Mouse (Mus musculus): Measurements from ENCODE around the gene Txndc17. TPM values are rescaled to one million over a fixed set of nuclear protein-coding genes. Genes with fewer than 3 reads are reported as not detected.

Txndc17 gene
- polyA plus RNA-seq, 1 experiment from 2014 or later, result 213 TPM

DNA sequence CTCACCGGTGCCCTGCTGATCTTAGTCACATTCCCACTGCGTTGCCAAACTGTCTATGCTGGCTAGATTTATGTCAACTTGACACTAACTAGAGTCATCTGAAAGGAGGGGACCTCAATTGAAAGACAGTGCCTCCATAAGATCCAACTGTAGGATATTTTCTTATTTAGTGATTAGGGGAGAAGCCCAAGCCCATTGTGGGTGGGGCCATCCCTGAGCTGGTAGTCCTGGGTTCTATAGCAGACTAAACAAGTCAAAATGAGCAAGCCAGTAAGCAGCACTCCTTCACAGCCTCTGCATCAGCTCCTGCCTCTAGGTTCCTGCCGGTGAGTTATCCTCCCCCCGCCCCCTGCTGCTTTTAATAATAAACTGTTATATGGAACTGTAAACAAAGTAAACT, 26.2 kb upstream of the Txndc17 start:
- no peak overlapping the region for H3K4me2 ChIP-seq (replicated peaks; ENCODE audit: low read depth, low read length)
- 80% methylated on average over 4 of the region's 4 CpGs for WGBS
- H3K4me1 ChIP-seq (ENCODE audit: control insufficient read depth, insufficient read depth, low read length), result no peaks in the 10 kb centered on the region
- no peaks in the 10 kb centered on the region for H3K9me3 ChIP-seq (ENCODE audit: control insufficient read depth, low read depth, low read length)
- no peak overlapping the region for H3K9ac ChIP-seq (replicated peaks; ENCODE audit: low read depth, low read length)
- H3K4me3 ChIP-seq (ENCODE audit: low read depth, low read length), result no peak overlapping the region
- ATAC-seq (ENCODE audit: insufficient number of reproducible peaks, insufficient read depth, low FRiP score, low read depth), result no peak
- H3K36me3 ChIP-seq (ENCODE audit: control insufficient read depth, insufficient read depth, low read length), result peaks cover 18% of the 10 kb centered on the region; the same call in 1 of the 2 replicates
- H3K27me3 ChIP-seq (ENCODE audit: control insufficient read depth, insufficient read depth, low read length), result no peaks in the 10 kb centered on the region
- H3K27ac ChIP-seq (ENCODE audit: low read length), result no peak overlapping the region

DNA sequence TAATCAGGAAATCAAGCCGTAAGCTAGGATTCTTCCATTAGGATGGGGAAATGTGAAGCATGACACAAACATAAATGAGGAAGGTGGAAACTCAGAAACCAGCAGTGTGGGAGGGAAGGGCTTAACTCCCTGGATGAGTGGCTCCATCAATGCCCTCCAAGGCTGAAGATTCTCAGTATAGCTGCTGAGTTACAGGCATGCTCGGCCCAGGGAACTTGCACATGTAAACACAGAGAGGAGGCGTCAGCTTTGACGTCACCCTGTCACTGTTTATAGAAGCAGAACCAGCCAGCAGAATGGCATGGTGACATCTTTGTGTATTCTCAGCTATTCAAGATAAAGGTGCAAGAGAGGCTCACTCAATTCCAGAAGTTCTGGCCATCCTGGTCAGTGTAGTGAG, 23.1 kb upstream of the Txndc17 start:
- Histone ChIP-seq H3K9ac (replicated peaks; ENCODE audit: low read depth, low read length) (no peak overlapping the region), H3K9me3 (ENCODE audit: control insufficient read depth, low read depth, low read length) (no peaks in the 10 kb centered on the region), H3K27ac (ENCODE audit: low read length) (no peak overlapping the region), H3K4me2 (replicated peaks; ENCODE audit: low read depth, low read length) (no peak overlapping the region), H3K4me1 (ENCODE audit: control insufficient read depth, insufficient read depth, low read length) (no peaks in the 10 kb centered on the region), H3K27me3 (ENCODE audit: control insufficient read depth, insufficient read depth, low read length) (no peaks in the 10 kb centered on the region), H3K36me3 (ENCODE audit: control insufficient read depth, insufficient read depth, low read length) (peaks cover 7% of the 10 kb centered on the region; the same call in 1 of the 2 replicates), H3K4me3 (ENCODE audit: low read depth, low read length) (no peak overlapping the region)
- ATAC-seq (ENCODE audit: insufficient number of reproducible peaks, insufficient read depth, low FRiP score, low read depth), result no peak
- 63% methylated on average over 4 of the region's 4 CpGs for WGBS

DNA sequence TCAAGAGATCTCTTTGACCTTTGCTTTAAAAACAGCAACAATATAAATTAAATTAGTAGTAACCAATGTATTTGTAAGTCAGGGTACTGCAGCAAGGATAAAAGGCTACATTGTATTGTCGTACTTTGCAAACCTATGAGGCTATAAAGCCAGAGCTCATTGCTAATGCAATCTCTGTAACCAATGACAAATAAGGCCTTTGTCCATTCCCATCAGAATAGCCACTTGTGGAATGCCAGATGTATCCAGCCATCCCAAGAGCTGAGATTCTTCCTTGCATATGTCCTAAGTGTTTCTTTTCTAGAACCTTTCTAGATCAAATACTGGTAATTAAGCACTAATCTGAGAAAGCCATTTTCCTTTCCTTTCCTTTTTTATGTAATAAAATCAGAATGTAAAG, 16.5 kb upstream of the Txndc17 start:
- Histone ChIP-seq H3K27ac (ENCODE audit: low read length) (no peak overlapping the region), H3K36me3 (ENCODE audit: control insufficient read depth, insufficient read depth, low read length) (peaks cover 27% of the 10 kb centered on the region), H3K9ac (replicated peaks; ENCODE audit: low read depth, low read length) (no peak overlapping the region), H3K4me1 (ENCODE audit: control insufficient read depth, insufficient read depth, low read length) (no peaks in the 10 kb centered on the region), H3K4me2 (replicated peaks; ENCODE audit: low read depth, low read length) (no peak overlapping the region), H3K27me3 (ENCODE audit: control insufficient read depth, insufficient read depth, low read length) (no peaks in the 10 kb centered on the region), H3K9me3 (ENCODE audit: control insufficient read depth, low read depth, low read length) (no peaks in the 10 kb centered on the region), H3K4me3 (ENCODE audit: low read depth, low read length) (no peak overlapping the region)
- 95% methylated on average over 1 of the region's 1 CpGs for WGBS
- no peak for ATAC-seq (ENCODE audit: insufficient number of reproducible peaks, insufficient read depth, low FRiP score, low read depth)

DNA sequence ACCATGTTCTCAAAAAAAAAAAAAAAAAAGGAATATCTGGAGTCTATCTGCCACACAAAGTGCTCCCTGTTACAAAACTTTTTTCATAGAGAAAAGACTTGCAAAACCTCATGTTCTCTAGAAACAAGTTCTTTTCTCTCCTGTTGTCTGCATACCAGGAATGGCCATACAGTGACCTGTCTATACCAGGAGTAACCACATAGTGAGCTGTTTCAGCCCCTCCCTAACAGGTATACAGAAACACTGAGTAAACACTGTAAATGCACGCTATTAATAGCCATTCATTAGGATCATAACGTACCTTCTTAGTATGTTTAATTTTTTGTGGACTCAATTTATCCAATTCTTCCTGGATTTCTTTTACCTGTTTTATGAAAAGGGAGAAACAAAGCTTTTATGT, 13.1 kb upstream of the Txndc17 start:
- Histone ChIP-seq H3K4me1 (ENCODE audit: control insufficient read depth, insufficient read depth, low read length) (no peaks in the 10 kb centered on the region), H3K9ac (replicated peaks; ENCODE audit: low read depth, low read length) (no peak overlapping the region), H3K36me3 (ENCODE audit: control insufficient read depth, insufficient read depth, low read length) (peaks cover 36% of the 10 kb centered on the region), H3K27ac (ENCODE audit: low read length) (no peak overlapping the region), H3K4me2 (replicated peaks; ENCODE audit: low read depth, low read length) (no peak overlapping the region), H3K9me3 (ENCODE audit: control insufficient read depth, low read depth, low read length) (no peaks in the 10 kb centered on the region), H3K4me3 (ENCODE audit: low read depth, low read length) (no peak overlapping the region), H3K27me3 (ENCODE audit: control insufficient read depth, insufficient read depth, low read length) (no peaks in the 10 kb centered on the region)
- ATAC-seq (ENCODE audit: insufficient number of reproducible peaks, insufficient read depth, low FRiP score, low read depth), result no peak
- 77% methylated on average over 2 of the region's 2 CpGs for WGBS

GRCm38 (mm10) chr11:72196506-72196905, 10.8 kb upstream of the Txndc17 start:
- Histone ChIP-seq H3K4me3 (ENCODE audit: low read depth, low read length) (no peak overlapping the region), H3K4me2 (replicated peaks; ENCODE audit: low read depth, low read length) (no peak overlapping the region), H3K36me3 (ENCODE audit: control insufficient read depth, insufficient read depth, low read length) (peaks cover 22% of the 10 kb centered on the region; the same call in 1 of the 2 replicates), H3K9me3 (ENCODE audit: control insufficient read depth, low read depth, low read length) (no peaks in the 10 kb centered on the region), H3K9ac (replicated peaks; ENCODE audit: low read depth, low read length) (no peak overlapping the region), H3K27me3 (ENCODE audit: control insufficient read depth, insufficient read depth, low read length) (no peaks in the 10 kb centered on the region), H3K4me1 (ENCODE audit: control insufficient read depth, insufficient read depth, low read length) (no peaks in the 10 kb centered on the region), H3K27ac (ENCODE audit: low read length) (no peak overlapping the region)
- 90% methylated on average over 8 of the region's 8 CpGs for WGBS
- no peak for ATAC-seq (ENCODE audit: insufficient number of reproducible peaks, insufficient read depth, low FRiP score, low read depth)

- H3K4me2 ChIP-seq (replicated peaks; ENCODE audit: low read depth, low read length), result no peak overlapping the region
These were observed 3.9 kb upstream of the Txndc17 start for GRCm38 (mm10) chr11:72203440-72203839.

DNA sequence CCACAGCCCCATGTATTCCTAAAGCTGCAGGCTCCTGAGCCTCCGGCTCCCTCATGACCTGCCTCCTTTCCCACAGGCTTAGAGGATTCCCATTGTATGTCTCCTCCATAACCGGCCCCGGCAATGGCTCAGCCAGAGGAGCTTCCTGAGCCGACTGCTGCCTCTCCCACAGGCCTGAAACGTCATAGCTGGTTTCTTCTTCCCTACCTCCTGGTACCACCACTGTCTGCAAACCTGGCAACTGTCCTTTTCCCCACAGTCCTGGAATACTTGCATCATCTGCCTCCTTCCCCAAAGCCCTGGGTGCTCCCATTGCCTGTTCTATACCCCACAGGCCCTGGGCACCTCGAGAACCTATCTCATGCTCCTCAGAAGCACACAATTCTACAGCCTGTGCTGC, 2.1 kb upstream of the Txndc17 start:
- Histone ChIP-seq H3K27me3 (ENCODE audit: control insufficient read depth, insufficient read depth, low read length) (no peaks in the 10 kb centered on the region), H3K36me3 (ENCODE audit: control insufficient read depth, insufficient read depth, low read length) (peaks cover 15% of the 10 kb centered on the region; the same call in 1 of the 2 replicates), H3K4me1 (ENCODE audit: control insufficient read depth, insufficient read depth, low read length) (peaks cover 10% of the 10 kb centered on the region), H3K4me3 (ENCODE audit: low read depth, low read length) (no peak overlapping the region), H3K27ac (ENCODE audit: low read length) (no peak overlapping the region), H3K4me2 (replicated peaks; ENCODE audit: low read depth, low read length) (no peak overlapping the region), H3K9ac (replicated peaks; ENCODE audit: low read depth, low read length) (no peak overlapping the region), H3K9me3 (ENCODE audit: control insufficient read depth, low read depth, low read length) (no peaks in the 10 kb centered on the region)
- no peak for ATAC-seq (ENCODE audit: insufficient number of reproducible peaks, insufficient read depth, low FRiP score, low read depth)
- WGBS, result 88% methylated on average over 6 of the region's 6 CpGs

More at GRCm38 (mm10) chr11:72203440-72203839, 3.9 kb upstream of the Txndc17 start:
- no peak overlapping the region for H3K4me3 ChIP-seq (ENCODE audit: low read depth, low read length)
- peaks cover 10% of the 10 kb centered on the region for H3K4me1 ChIP-seq (ENCODE audit: control insufficient read depth, insufficient read depth, low read length)
- H3K36me3 ChIP-seq (ENCODE audit: control insufficient read depth, insufficient read depth, low read length), result peaks cover 13% of the 10 kb centered on the region; the same call in 1 of the 2 replicates
- no peak overlapping the region for H3K9ac ChIP-seq (replicated peaks; ENCODE audit: low read depth, low read length)
- WGBS, result 83% methylated on average over 1 of the region's 1 CpGs
- no peak overlapping the region for H3K27ac ChIP-seq (ENCODE audit: low read length)
- H3K27me3 ChIP-seq (ENCODE audit: control insufficient read depth, insufficient read depth, low read length), result no peaks in the 10 kb centered on the region
- no peak for ATAC-seq (ENCODE audit: insufficient number of reproducible peaks, insufficient read depth, low FRiP score, low read depth)
- H3K9me3 ChIP-seq (ENCODE audit: control insufficient read depth, low read depth, low read length), result no peaks in the 10 kb centered on the region

- Histone ChIP-seq H3K4me2 (replicated peaks; ENCODE audit: low read depth, low read length) (peak within 1 kb of the TSS; percentile 91), H3K27me3 (ENCODE audit: control insufficient read depth, insufficient read depth, low read length) (no peaks in the 10 kb centered on the region), H3K27ac (ENCODE audit: low read length) (peak within 1 kb of the TSS; percentile 69; the same call in 1 of the 2 replicates), H3K4me3 (ENCODE audit: low read depth, low read length) (peak within 1 kb of the TSS; percentile 84), H3K4me1 (ENCODE audit: control insufficient read depth, insufficient read depth, low read length) (peaks cover 10% of the 10 kb centered on the region), H3K9ac (replicated peaks; ENCODE audit: low read depth, low read length) (peak within 1 kb of the TSS; percentile 65), H3K9me3 (ENCODE audit: control insufficient read depth, low read depth, low read length) (no peaks in the 10 kb centered on the region), H3K36me3 (ENCODE audit: control insufficient read depth, insufficient read depth, low read length) (peaks cover 22% of the 10 kb centered on the region)
- peak; percentile 38; the same call in 1 of the 2 replicates for ATAC-seq (ENCODE audit: insufficient number of reproducible peaks, insufficient read depth, low FRiP score, low read depth)
- WGBS, result under 1% methylated on average over 43 of the region's 43 CpGs
These were observed 775 bp upstream of the Txndc17 start, which contains the start of gene Gm43951 for GRCm38 (mm10) chr11:72206341-72207203. TSS of gene Gm43951 (minus strand) at chr11:72206840.
